Mouse (Mus musculus) brain, embryonic 14.5 days (tissue): Measurements from ENCODE around the gene Sf3b6.
"Not testable (repeated sequence)": the region's sequence is repeated elsewhere in the genome, so short reads cannot be mapped to it uniquely, and the experiment has no call there.

Experiments used
- CTCF ChIP-seq: fragments of 200-500 bp; IDR thresholded peaks from 2 replicates; pipeline ENCODE4 v1.5.1; 2012; ENCODE audit warnings: inconsistent platforms, mild to moderate bottlenecking, moderate library complexity, borderline replicate concordance; ENCODE audit not compliant: insufficient read depth, insufficient read length; ENCODE audit errors: extremely low read depth
- POLR2A ChIP-seq: fragments of 200-500 bp; IDR thresholded peaks from 2 replicates; pipeline ENCODE4 v1.6.1; 2012; ENCODE audit warnings: mild to moderate bottlenecking, inconsistent platforms, borderline replicate concordance; ENCODE audit not compliant: poor library complexity, insufficient read depth, insufficient read length, severe bottlenecking; ENCODE audit errors: extremely low read depth

DNA sequence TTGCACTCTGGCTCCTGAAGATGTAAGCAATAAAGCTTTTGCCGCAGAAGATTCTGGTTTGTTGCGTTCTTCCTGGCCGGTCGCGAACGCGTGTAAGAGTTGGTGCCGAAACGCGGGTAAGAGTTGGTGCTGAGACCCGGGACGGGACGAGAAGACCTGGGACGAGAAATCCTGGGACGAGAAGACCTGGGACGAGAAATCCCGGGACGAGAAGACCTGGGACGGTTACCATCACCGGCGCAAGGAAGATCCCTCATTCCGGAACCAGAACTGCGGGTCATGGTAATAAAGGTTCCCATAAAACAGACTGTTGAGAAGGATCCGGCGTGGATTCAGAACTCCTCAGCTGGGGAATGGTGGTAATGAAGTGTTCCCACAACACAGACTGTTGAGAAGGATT, 29.2 kb upstream of the Sf3b6 start:
- TF ChIP-seq CTCF, POLR2A: not testable (repeated sequence)
